Mouse (Mus musculus): Measurements from ENCODE around the gene Lmln. TPM values are rescaled to one million over a fixed set of nuclear protein-coding genes. Genes with fewer than 3 reads are reported as not detected.
"Not testable (repeated sequence)": the region's sequence is repeated elsewhere in the genome, so short reads cannot be mapped to it uniquely, and the experiment has no call there.

Lmln gene
- polyA plus RNA-seq, 1 experiment, result 10.8 TPM

- Histone ChIP-seq H3K27me3 (ENCODE audit: control insufficient read depth, insufficient read depth, low read length) (no peaks in the 10 kb centered on the region), H3K36me3 (ENCODE audit: control insufficient read depth, insufficient read depth, low read length) (peaks cover 1% of the 10 kb centered on the region), H3K4me3 (ENCODE audit: control insufficient read depth, low read depth, low read length) (no peak overlapping the region), H3K27ac (ENCODE audit: control insufficient read depth, insufficient read depth, low read depth, low read length) (no peak overlapping the region), H3K4me1 (ENCODE audit: control insufficient read depth, insufficient read depth, low read length) (no peaks in the 10 kb centered on the region; the same call in 1 of the 2 replicates)
- no peak for TF ChIP-seq CTCF (IDR thresholded peaks at IDR 0.05; ENCODE audit: control insufficient read depth, insufficient read depth, insufficient replicate concordance, low read depth, low read length)
Observed at GRCm38 (mm10) chr16:33048004-33048403, 14.3 kb upstream of the Lmln start.

GRCm38 (mm10) chr16:33048686-33049085 is 13.6 kb upstream of the Lmln start:
- no peaks in the 10 kb centered on the region for H3K27me3 ChIP-seq (ENCODE audit: control insufficient read depth, insufficient read depth, low read length)
- TF ChIP-seq CTCF (IDR thresholded peaks at IDR 0.05; ENCODE audit: control insufficient read depth, insufficient read depth, insufficient replicate concordance, low read depth, low read length), result no peak
- no peak for TF ChIP-seq POLR2A (IDR thresholded peaks at IDR 0.05; ENCODE audit: control insufficient read depth, low read depth, low read length)
- no peak overlapping the region for H3K4me3 ChIP-seq (ENCODE audit: control insufficient read depth, low read depth, low read length)
- peaks cover 1% of the 10 kb centered on the region for H3K36me3 ChIP-seq (ENCODE audit: control insufficient read depth, insufficient read depth, low read length)
- no peaks in the 10 kb centered on the region; the same call in 1 of the 2 replicates for H3K4me1 ChIP-seq (ENCODE audit: control insufficient read depth, insufficient read depth, low read length)
- H3K27ac ChIP-seq (ENCODE audit: control insufficient read depth, insufficient read depth, low read depth, low read length), result no peak overlapping the region

- Histone ChIP-seq H3K4me3 (ENCODE audit: control insufficient read depth, low read depth, low read length) (no peak overlapping the region), H3K4me1 (ENCODE audit: control insufficient read depth, insufficient read depth, low read length) (no peaks in the 10 kb centered on the region; the same call in 1 of the 2 replicates), H3K36me3 (ENCODE audit: control insufficient read depth, insufficient read depth, low read length) (peaks cover 2% of the 10 kb centered on the region), H3K27me3 (ENCODE audit: control insufficient read depth, insufficient read depth, low read length) (no peaks in the 10 kb centered on the region), H3K27ac (ENCODE audit: control insufficient read depth, insufficient read depth, low read depth, low read length) (no peak overlapping the region)
- no peak for TF ChIP-seq CTCF (IDR thresholded peaks at IDR 0.05; ENCODE audit: control insufficient read depth, insufficient read depth, insufficient replicate concordance, low read depth, low read length)
- TF ChIP-seq POLR2A (IDR thresholded peaks at IDR 0.05; ENCODE audit: control insufficient read depth, low read depth, low read length), result no peak
Observed at GRCm38 (mm10) chr16:33049809-33050208, 12.5 kb upstream of the Lmln start.

- Histone ChIP-seq H3K27ac (ENCODE audit: control insufficient read depth, insufficient read depth, low read depth, low read length) (no peak overlapping the region), H3K4me1 (ENCODE audit: control insufficient read depth, insufficient read depth, low read length) (peaks cover 2% of the 10 kb centered on the region), H3K36me3 (ENCODE audit: control insufficient read depth, insufficient read depth, low read length) (peaks cover 5% of the 10 kb centered on the region), H3K27me3 (ENCODE audit: control insufficient read depth, insufficient read depth, low read length) (no peaks in the 10 kb centered on the region), H3K4me3 (ENCODE audit: control insufficient read depth, low read depth, low read length) (peak overlapping the region; percentile 43)
- TF ChIP-seq POLR2A (IDR thresholded peaks at IDR 0.05; ENCODE audit: control insufficient read depth, low read depth, low read length) (no peak), CTCF (IDR thresholded peaks at IDR 0.05; ENCODE audit: control insufficient read depth, insufficient read depth, insufficient replicate concordance, low read depth, low read length) (no peak)
Observed at GRCm38 (mm10) chr16:33053141-33053540, 9.2 kb upstream of the Lmln start.

GRCm38 (mm10) chr16:33054927-33055326 is 7.4 kb upstream of the Lmln start:
- H3K4me3 ChIP-seq (ENCODE audit: control insufficient read depth, low read depth, low read length), result peak overlapping the region; percentile 68; the same call in 1 of the 2 replicates
- not testable (repeated sequence) for H3K27me3 ChIP-seq (ENCODE audit: control insufficient read depth, insufficient read depth, low read length); H3K27ac ChIP-seq (ENCODE audit: control insufficient read depth, insufficient read depth, low read depth, low read length); H3K4me1 ChIP-seq (ENCODE audit: control insufficient read depth, insufficient read depth, low read length); H3K36me3 ChIP-seq (ENCODE audit: control insufficient read depth, insufficient read depth, low read length)

- Histone ChIP-seq H3K4me3 (ENCODE audit: control insufficient read depth, low read depth, low read length) (peak overlapping the region; percentile 94), H3K4me1 (ENCODE audit: control insufficient read depth, insufficient read depth, low read length) (peaks cover 2% of the 10 kb centered on the region), H3K36me3 (ENCODE audit: control insufficient read depth, insufficient read depth, low read length) (peaks cover 6% of the 10 kb centered on the region), H3K27ac (ENCODE audit: control insufficient read depth, insufficient read depth, low read depth, low read length) (peak overlapping the region; percentile 96), H3K27me3 (ENCODE audit: control insufficient read depth, insufficient read depth, low read length) (no peaks in the 10 kb centered on the region)
- TF ChIP-seq CTCF (IDR thresholded peaks at IDR 0.05; ENCODE audit: control insufficient read depth, insufficient read depth, insufficient replicate concordance, low read depth, low read length) (no peak), POLR2A (IDR thresholded peaks at IDR 0.05; ENCODE audit: control insufficient read depth, low read depth, low read length) (no peak)
Observed at GRCm38 (mm10) chr16:33055655-33056054, 6.7 kb upstream of the Lmln start.

GRCm38 (mm10) chr16:33056095-33056785 is 6.1 kb upstream of the Lmln start, which contains the start of the genes Iqcg and Rpl35a:
Gene Iqcg (minus strand): TSS chr16:33056218.
Gene Rpl35a (plus strand): TSS chr16:33056453.
- TF ChIP-seq POLR2A (IDR thresholded peaks at IDR 0.05; ENCODE audit: control insufficient read depth, low read depth, low read length) (peak; percentile 92), CTCF (IDR thresholded peaks at IDR 0.05; ENCODE audit: control insufficient read depth, insufficient read depth, insufficient replicate concordance, low read depth, low read length) (no peak)
- H3K36me3 ChIP-seq (ENCODE audit: control insufficient read depth, insufficient read depth, low read length), result peaks cover 6% of the 10 kb centered on the region
- H3K27me3 ChIP-seq (ENCODE audit: control insufficient read depth, insufficient read depth, low read length), result no peaks in the 10 kb centered on the region
- peaks cover 4% of the 10 kb centered on the region for H3K4me1 ChIP-seq (ENCODE audit: control insufficient read depth, insufficient read depth, low read length)
- H3K27ac ChIP-seq (ENCODE audit: control insufficient read depth, insufficient read depth, low read depth, low read length), result peak within 1 kb of the TSS; percentile 96
- peak within 1 kb of the TSS; percentile 94 for H3K4me3 ChIP-seq (ENCODE audit: control insufficient read depth, low read depth, low read length)

Data from testis, adult 2 months (tissue).